Mouse (Mus musculus): ENCODE measurements at regions not wholly inside any gene's neighbourhood (a gene's known extent, or its start where the extent isn't known, plus 50 kb on each side); places are given as distances from the start of the nearest gene placed in this dataset.

GRCm38 (mm10) chr15:36933581-36933991 lies 74.0 kb downstream of the Zfp706 start:
- no peak overlapping the region for H3K4me2 ChIP-seq (replicated peaks; ENCODE audit: low read depth)
- 90% methylated on average over 2 of the region's 2 CpGs for WGBS
- no peaks in the 10 kb centered on the region for H3K36me3 ChIP-seq (ENCODE audit: control insufficient read depth, insufficient read depth, low read length)
- peak; percentile 45; the same call in 1 of the 2 replicates for ATAC-seq (ENCODE audit: low FRiP score, low TSS enrichment)
- H3K27me3 ChIP-seq (ENCODE audit: control insufficient read depth, insufficient read depth, low read length): no peaks in the 10 kb centered on the region
- H3K9me3 ChIP-seq (ENCODE audit: control insufficient read depth, low read length): no peaks in the 10 kb centered on the region
- TF ChIP-seq EP300 (optimal IDR thresholded peaks at IDR 0.05) (no peak), CTCF (IDR thresholded peaks at IDR 0.05; ENCODE audit: low read depth) (no peak)
- H3K4me3 ChIP-seq (ENCODE audit: low read depth, low read length): no peak overlapping the region
- H3K9ac ChIP-seq (ENCODE audit: low read length): no peak overlapping the region
- DNase-seq (ENCODE audit: low spot score): peak; percentile 51
- H3K4me1 ChIP-seq (replicated peaks; ENCODE audit: control insufficient read depth, insufficient read depth): 0 out of 2 replicates have a peak, but pooled peaks cover 4% of the 10 kb centered on the region
- H3K27ac ChIP-seq (replicated peaks): no peak overlapping the region

- Histone ChIP-seq H3K27me3 (ENCODE audit: control insufficient read depth, insufficient read depth, low read length) (no peaks in the 10 kb centered on the region), H3K4me1 (replicated peaks; ENCODE audit: control insufficient read depth, insufficient read depth) (no peaks in the 10 kb centered on the region), H3K4me2 (replicated peaks; ENCODE audit: low read depth) (no peak overlapping the region), H3K36me3 (ENCODE audit: control insufficient read depth, insufficient read depth, low read length) (no peaks in the 10 kb centered on the region), H3K9ac (ENCODE audit: low read length) (no peak overlapping the region), H3K9me3 (ENCODE audit: control insufficient read depth, low read length) (no peaks in the 10 kb centered on the region), H3K4me3 (ENCODE audit: low read depth, low read length) (no peak overlapping the region), H3K27ac (replicated peaks) (no peak overlapping the region)
- TF ChIP-seq EP300 (optimal IDR thresholded peaks at IDR 0.05): no peak
- no peak for TF ChIP-seq CTCF (IDR thresholded peaks at IDR 0.05; ENCODE audit: low read depth)
- WGBS: 76% methylated on average over 2 of the region's 2 CpGs
- peak; percentile 43 for DNase-seq (ENCODE audit: low spot score)
- ATAC-seq (ENCODE audit: low FRiP score, low TSS enrichment): peak; percentile 89
These were observed 76.1 kb downstream of the Zfp706 start for GRCm38 (mm10) chr15:36931460-36931859.

- Histone ChIP-seq H3K4me1 (replicated peaks; ENCODE audit: control insufficient read depth, insufficient read depth) (no peaks in the 10 kb centered on the region), H3K4me3 (ENCODE audit: low read depth, low read length) (no peak overlapping the region), H3K4me2 (replicated peaks; ENCODE audit: low read depth) (no peak overlapping the region), H3K9ac (ENCODE audit: low read length) (no peak overlapping the region), H3K9me3 (ENCODE audit: control insufficient read depth, low read length) (no peaks in the 10 kb centered on the region), H3K27me3 (ENCODE audit: control insufficient read depth, insufficient read depth, low read length) (no peaks in the 10 kb centered on the region), H3K27ac (replicated peaks) (no peak overlapping the region), H3K36me3 (ENCODE audit: control insufficient read depth, insufficient read depth, low read length) (no peaks in the 10 kb centered on the region)
- no peak for TF ChIP-seq EP300 (optimal IDR thresholded peaks at IDR 0.05)
- no peak for TF ChIP-seq CTCF (IDR thresholded peaks at IDR 0.05; ENCODE audit: low read depth)
- 78% methylated on average over 6 of the region's 6 CpGs for WGBS
- ATAC-seq (ENCODE audit: low FRiP score, low TSS enrichment) (no peak), DNase-seq (ENCODE audit: low spot score) (no peak)
These were observed 77.1 kb downstream of the Zfp706 start for GRCm38 (mm10) chr15:36930433-36930832.

- 77% methylated on average over 2 of the region's 2 CpGs for WGBS
- TF ChIP-seq CTCF (IDR thresholded peaks at IDR 0.05; ENCODE audit: low read depth): no peak
- no peak for TF ChIP-seq EP300 (optimal IDR thresholded peaks at IDR 0.05)
- Histone ChIP-seq H3K9me3 (ENCODE audit: control insufficient read depth, low read length) (no peaks in the 10 kb centered on the region), H3K9ac (ENCODE audit: low read length) (no peak overlapping the region), H3K4me1 (replicated peaks; ENCODE audit: control insufficient read depth, insufficient read depth) (no peaks in the 10 kb centered on the region), H3K27ac (replicated peaks) (no peak overlapping the region), H3K27me3 (ENCODE audit: control insufficient read depth, insufficient read depth, low read length) (no peaks in the 10 kb centered on the region), H3K36me3 (ENCODE audit: control insufficient read depth, insufficient read depth, low read length) (no peaks in the 10 kb centered on the region), H3K4me3 (ENCODE audit: low read depth, low read length) (no peak overlapping the region), H3K4me2 (replicated peaks; ENCODE audit: low read depth) (no peak overlapping the region)
- no peak for DNase-seq (ENCODE audit: low spot score)
- no peak for ATAC-seq (ENCODE audit: low FRiP score, low TSS enrichment)
These were observed 77.8 kb downstream of the Zfp706 start for GRCm38 (mm10) chr15:36929786-36930185.

GRCm38 (mm10) chr15:36929088-36929487 lies 78.5 kb downstream of the Zfp706 start:
- H3K9ac ChIP-seq (ENCODE audit: low read length): no peak overlapping the region
- 87% methylated on average over 3 of the region's 3 CpGs for WGBS
- DNase-seq (ENCODE audit: low spot score): no peak
- 0 out of 2 replicates have a peak, but pooled peaks cover 2% of the 10 kb centered on the region for H3K4me1 ChIP-seq (replicated peaks; ENCODE audit: control insufficient read depth, insufficient read depth)
- no peak overlapping the region for H3K4me2 ChIP-seq (replicated peaks; ENCODE audit: low read depth)
- ATAC-seq (ENCODE audit: low FRiP score, low TSS enrichment): no peak
- H3K27me3 ChIP-seq (ENCODE audit: control insufficient read depth, insufficient read depth, low read length): no peaks in the 10 kb centered on the region
- no peaks in the 10 kb centered on the region for H3K9me3 ChIP-seq (ENCODE audit: control insufficient read depth, low read length)
- no peak overlapping the region for H3K27ac ChIP-seq (replicated peaks)
- TF ChIP-seq CTCF (IDR thresholded peaks at IDR 0.05; ENCODE audit: low read depth) (no peak), EP300 (optimal IDR thresholded peaks at IDR 0.05) (no peak)
- H3K4me3 ChIP-seq (ENCODE audit: low read depth, low read length): no peak overlapping the region
- H3K36me3 ChIP-seq (ENCODE audit: control insufficient read depth, insufficient read depth, low read length): no peaks in the 10 kb centered on the region

- H3K9ac ChIP-seq (ENCODE audit: low read length): no peak overlapping the region
- no peaks in the 10 kb centered on the region for H3K27me3 ChIP-seq (ENCODE audit: control insufficient read depth, insufficient read depth, low read length)
- H3K4me3 ChIP-seq (ENCODE audit: low read depth, low read length): no peak overlapping the region
- ATAC-seq (ENCODE audit: low FRiP score, low TSS enrichment): no peak
- no peak for DNase-seq (ENCODE audit: low spot score)
- 90% methylated on average over 4 of the region's 4 CpGs for WGBS
- TF ChIP-seq EP300 (optimal IDR thresholded peaks at IDR 0.05) (no peak), CTCF (IDR thresholded peaks at IDR 0.05; ENCODE audit: low read depth) (no peak)
- no peaks in the 10 kb centered on the region for H3K9me3 ChIP-seq (ENCODE audit: control insufficient read depth, low read length)
- no peak overlapping the region for H3K4me2 ChIP-seq (replicated peaks; ENCODE audit: low read depth)
- H3K27ac ChIP-seq (replicated peaks): no peak overlapping the region
- no peaks in the 10 kb centered on the region for H3K36me3 ChIP-seq (ENCODE audit: control insufficient read depth, insufficient read depth, low read length)
- H3K4me1 ChIP-seq (replicated peaks; ENCODE audit: control insufficient read depth, insufficient read depth): 0 out of 2 replicates have a peak, but pooled peaks cover 2% of the 10 kb centered on the region
These were observed 78.9 kb downstream of the Zfp706 start for GRCm38 (mm10) chr15:36928678-36929077.

Measured in stomach, postnatal 0 days (tissue).